Mouse (Mus musculus): ENCODE measurements around the gene Borcs7. TPM values are rescaled to one million over a fixed set of nuclear protein-coding genes. Genes with fewer than 3 reads are reported as not detected.
A peak's percentile ranks its signal among the peaks of the same experiment; 100 is the strongest.

The Borcs7 gene
- 13.4 and 15.3 TPM in 2 replicates for polyA plus RNA-seq (2014; fragmentation: Nextera tagmentation; extraction: Ambion mirVana)

DNA sequence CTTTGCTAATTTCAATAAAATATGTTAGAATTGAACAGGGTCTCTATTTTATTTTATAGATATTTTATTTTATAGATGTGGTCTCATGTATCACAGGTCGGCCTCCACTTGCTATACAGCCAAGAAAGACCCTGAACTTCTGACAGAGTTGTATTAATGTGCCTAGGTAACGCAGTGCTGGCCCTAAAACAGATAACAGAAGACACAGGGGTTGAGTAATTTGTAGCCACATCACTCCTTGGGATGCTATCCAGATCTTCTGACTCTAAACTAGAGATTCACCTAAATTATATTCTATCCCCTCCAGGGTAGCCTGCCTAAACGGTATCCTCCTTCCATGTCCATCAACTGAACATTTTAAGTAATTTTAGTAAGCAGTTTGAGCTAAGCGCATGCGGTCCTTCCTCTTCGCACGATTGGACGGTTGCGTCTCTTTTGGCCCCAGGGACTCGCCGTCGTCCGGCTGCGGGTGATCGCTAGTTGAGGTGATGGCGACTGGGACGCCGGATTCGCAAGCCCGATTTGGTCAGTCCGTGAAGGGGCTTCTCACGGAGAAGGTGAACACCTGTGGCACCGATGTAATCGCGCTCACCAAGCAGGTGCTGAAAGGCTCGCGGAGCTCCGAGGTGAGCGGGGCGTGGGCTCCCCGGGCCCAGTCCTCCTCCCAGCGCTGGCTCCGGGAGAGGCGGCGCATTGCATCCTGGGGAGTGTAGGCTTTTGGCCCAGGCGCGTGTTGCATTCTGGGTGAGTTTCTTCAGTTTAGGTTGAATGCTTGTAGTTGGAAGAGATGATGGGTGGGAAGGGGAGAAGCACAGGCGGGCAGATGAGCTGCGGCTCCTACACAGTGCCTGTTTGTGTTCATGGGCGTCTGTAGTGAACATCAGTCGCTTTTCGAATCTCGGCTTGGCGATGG, at the start of gene Borcs7:
Gene Borcs7 (plus strand): TSS at position 447 of the 913 bp plus-strand sequence.
- H3K27ac ChIP-seq (replicated peaks; ENCODE audit: low read depth, low read length) = no peak within 1 kb of the TSS
- peak within 1 kb of the TSS; percentile 42 for H3K4me2 ChIP-seq (ENCODE audit: low read depth, low read length)
- ATAC-seq (replicated peaks; ENCODE audit: insufficient number of reproducible peaks, low FRiP score, low TSS enrichment, low read depth) = peak; percentile 93
- no peaks in the 10 kb centered on the region for H3K36me3 ChIP-seq (replicated peaks; ENCODE audit: control insufficient read depth, insufficient read depth, low read depth, low read length)
- H3K4me3 ChIP-seq (ENCODE audit: low read depth, low read length) = peak within 1 kb of the TSS; percentile 56
- 3% methylated on average over 44 of the region's 44 CpGs for WGBS
- H3K4me1 ChIP-seq (ENCODE audit: control insufficient read depth, insufficient read depth, low read length) = no peaks in the 10 kb centered on the region
- DNase-seq (ENCODE audit: low spot score) = peak; percentile 92
- no peaks in the 10 kb centered on the region for H3K9me3 ChIP-seq (replicated peaks; ENCODE audit: control insufficient read depth, low read length)
- no peaks in the 10 kb centered on the region for H3K27me3 ChIP-seq (ENCODE audit: control insufficient read depth, insufficient read depth, low read length)
- peak within 1 kb of the TSS; percentile 75 for H3K9ac ChIP-seq (replicated peaks; ENCODE audit: low read length)

- no peaks in the 10 kb centered on the region for H3K27me3 ChIP-seq (ENCODE audit: control insufficient read depth, insufficient read depth, low read length)
- H3K4me1 ChIP-seq (ENCODE audit: control insufficient read depth, insufficient read depth, low read length) = peaks cover 24% of the 10 kb centered on the region
- H3K27ac ChIP-seq (replicated peaks; ENCODE audit: low read depth, low read length) = no peak overlapping the region
- DNase-seq (ENCODE audit: low spot score) (no peak), ATAC-seq (replicated peaks; ENCODE audit: insufficient number of reproducible peaks, low FRiP score, low TSS enrichment, low read depth) (no peak)
- 89% methylated on average over 8 of the region's 8 CpGs for WGBS
- H3K36me3 ChIP-seq (replicated peaks; ENCODE audit: control insufficient read depth, insufficient read depth, low read depth, low read length) = no peaks in the 10 kb centered on the region; the same call in 1 of the 2 replicates
- no peaks in the 10 kb centered on the region for H3K9me3 ChIP-seq (replicated peaks; ENCODE audit: control insufficient read depth, low read length)
- no peak overlapping the region for H3K9ac ChIP-seq (replicated peaks; ENCODE audit: low read length)
- H3K4me3 ChIP-seq (ENCODE audit: low read depth, low read length) = no peak overlapping the region
- H3K4me2 ChIP-seq (ENCODE audit: low read depth, low read length) = no peak overlapping the region
These were observed 48.9 kb upstream of the Borcs7 start for GRCm38 (mm10) chr19:46640780-46641179.

- H3K4me1 ChIP-seq (ENCODE audit: control insufficient read depth, insufficient read depth, low read length) = peaks cover 26% of the 10 kb centered on the region
- no peak overlapping the region for H3K4me3 ChIP-seq (ENCODE audit: low read depth, low read length)
These were observed 48.2 kb upstream of the Borcs7 start for GRCm38 (mm10) chr19:46641420-46642085.

GRCm38 (mm10) chr19:46642136-46642753, 47.5 kb upstream of the Borcs7 start:
- 70% methylated on average over 22 of the region's 22 CpGs for WGBS
- H3K27ac ChIP-seq (replicated peaks; ENCODE audit: low read depth, low read length) = peak overlapping the region; percentile 5; the same call in 1 of the 2 replicates
- H3K36me3 ChIP-seq (replicated peaks; ENCODE audit: control insufficient read depth, insufficient read depth, low read depth, low read length) = no peaks in the 10 kb centered on the region; the same call in 1 of the 2 replicates
- H3K9ac ChIP-seq (replicated peaks; ENCODE audit: low read length) = no peak overlapping the region
- no peak for DNase-seq (ENCODE audit: low spot score)
- H3K4me2 ChIP-seq (ENCODE audit: low read depth, low read length) = no peak overlapping the region
- no peaks in the 10 kb centered on the region for H3K9me3 ChIP-seq (replicated peaks; ENCODE audit: control insufficient read depth, low read length)
- H3K4me1 ChIP-seq (ENCODE audit: control insufficient read depth, insufficient read depth, low read length) = peaks cover 30% of the 10 kb centered on the region
- H3K4me3 ChIP-seq (ENCODE audit: low read depth, low read length) = no peak overlapping the region
- H3K27me3 ChIP-seq (ENCODE audit: control insufficient read depth, insufficient read depth, low read length) = no peaks in the 10 kb centered on the region
- ATAC-seq (replicated peaks; ENCODE audit: insufficient number of reproducible peaks, low FRiP score, low TSS enrichment, low read depth) = no peak

More at GRCm38 (mm10) chr19:46641420-46642085, 48.2 kb upstream of the Borcs7 start:
- 63% methylated on average over 19 of the region's 19 CpGs for WGBS
- Histone ChIP-seq H3K9me3 (replicated peaks; ENCODE audit: control insufficient read depth, low read length) (no peaks in the 10 kb centered on the region), H3K36me3 (replicated peaks; ENCODE audit: control insufficient read depth, insufficient read depth, low read depth, low read length) (no peaks in the 10 kb centered on the region; the same call in 1 of the 2 replicates), H3K27ac (replicated peaks; ENCODE audit: low read depth, low read length) (peak overlapping the region; percentile 32; the same call in 1 of the 2 replicates), H3K27me3 (ENCODE audit: control insufficient read depth, insufficient read depth, low read length) (no peaks in the 10 kb centered on the region), H3K9ac (replicated peaks; ENCODE audit: low read length) (no peak overlapping the region; the same call in 1 of the 2 replicates), H3K4me2 (ENCODE audit: low read depth, low read length) (no peak overlapping the region; the same call in 1 of the 2 replicates)
- DNase-seq (ENCODE audit: low spot score) (no peak), ATAC-seq (replicated peaks; ENCODE audit: insufficient number of reproducible peaks, low FRiP score, low TSS enrichment, low read depth) (no peak)

- H3K4me2 ChIP-seq (ENCODE audit: low read depth, low read length) = no peak overlapping the region
- ATAC-seq (replicated peaks; ENCODE audit: insufficient number of reproducible peaks, low FRiP score, low TSS enrichment, low read depth) (no peak), DNase-seq (ENCODE audit: low spot score) (no peak)
- H3K9me3 ChIP-seq (replicated peaks; ENCODE audit: control insufficient read depth, low read length) = no peaks in the 10 kb centered on the region
- no peak overlapping the region for H3K27ac ChIP-seq (replicated peaks; ENCODE audit: low read depth, low read length)
- 84% methylated on average over 5 of the region's 5 CpGs for WGBS
- no peaks in the 10 kb centered on the region; the same call in 1 of the 2 replicates for H3K36me3 ChIP-seq (replicated peaks; ENCODE audit: control insufficient read depth, insufficient read depth, low read depth, low read length)
- H3K27me3 ChIP-seq (ENCODE audit: control insufficient read depth, insufficient read depth, low read length) = no peaks in the 10 kb centered on the region
- H3K4me1 ChIP-seq (ENCODE audit: control insufficient read depth, insufficient read depth, low read length) = peaks cover 30% of the 10 kb centered on the region
- H3K9ac ChIP-seq (replicated peaks; ENCODE audit: low read length) = no peak overlapping the region
- H3K4me3 ChIP-seq (ENCODE audit: low read depth, low read length) = no peak overlapping the region
These were observed 46.5 kb upstream of the Borcs7 start for GRCm38 (mm10) chr19:46643236-46643635.

- no peaks in the 10 kb centered on the region for H3K27me3 ChIP-seq (ENCODE audit: control insufficient read depth, insufficient read depth, low read length)
- H3K9me3 ChIP-seq (replicated peaks; ENCODE audit: control insufficient read depth, low read length) = no peaks in the 10 kb centered on the region
- H3K4me2 ChIP-seq (ENCODE audit: low read depth, low read length) = no peak overlapping the region
- 71% methylated on average over 10 of the region's 10 CpGs for WGBS
- DNase-seq (ENCODE audit: low spot score) (no peak), ATAC-seq (replicated peaks; ENCODE audit: insufficient number of reproducible peaks, low FRiP score, low TSS enrichment, low read depth) (no peak)
- peaks cover 30% of the 10 kb centered on the region for H3K4me1 ChIP-seq (ENCODE audit: control insufficient read depth, insufficient read depth, low read length)
- no peaks in the 10 kb centered on the region; the same call in 1 of the 2 replicates for H3K36me3 ChIP-seq (replicated peaks; ENCODE audit: control insufficient read depth, insufficient read depth, low read depth, low read length)
- peak overlapping the region; percentile 53; the same call in 1 of the 2 replicates for H3K27ac ChIP-seq (replicated peaks; ENCODE audit: low read depth, low read length)
- H3K9ac ChIP-seq (replicated peaks; ENCODE audit: low read length) = no peak overlapping the region
- no peak overlapping the region for H3K4me3 ChIP-seq (ENCODE audit: low read depth, low read length)
These were observed 45.3 kb upstream of the Borcs7 start for GRCm38 (mm10) chr19:46644343-46644792.

DNA sequence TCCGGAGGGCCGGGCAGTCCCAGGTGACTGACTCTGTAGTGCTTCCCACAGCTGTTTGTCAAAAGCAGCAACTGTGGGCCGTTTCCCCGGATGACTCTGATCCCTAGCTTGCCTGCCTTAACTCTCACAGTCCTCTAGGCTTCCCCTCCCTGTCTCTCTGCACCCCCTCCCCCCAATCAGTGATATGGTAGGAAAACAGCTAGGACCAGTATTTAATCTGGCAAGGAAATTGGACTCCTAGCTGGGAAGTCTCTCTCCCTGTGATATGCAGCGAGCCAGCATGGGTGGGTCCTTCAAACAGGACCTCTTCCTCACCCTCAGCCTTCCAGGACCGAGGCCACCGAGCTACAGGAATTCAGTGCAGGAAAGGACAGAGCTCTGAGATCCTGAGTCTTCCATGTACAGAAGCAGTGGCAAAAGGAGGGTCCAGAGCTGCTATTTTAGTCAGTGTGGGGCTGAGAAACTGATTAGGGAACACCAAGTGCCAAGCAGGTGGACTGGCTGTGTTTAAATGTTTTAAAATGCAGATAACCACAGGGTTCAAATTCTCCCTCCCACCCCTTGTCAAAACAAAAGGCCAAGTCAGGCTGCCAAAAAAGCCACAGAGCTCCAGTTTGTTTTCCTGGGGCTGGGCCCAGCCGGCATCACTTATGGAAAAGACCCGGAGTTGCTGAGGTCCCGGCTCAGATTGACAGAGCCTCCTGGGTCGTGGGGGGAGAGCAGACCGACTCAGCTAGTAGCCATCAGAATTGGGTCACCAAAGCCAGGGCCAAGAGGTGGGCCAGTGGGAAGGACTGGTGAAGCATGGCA, 44.7 kb upstream of the Borcs7 start:
- Histone ChIP-seq H3K4me2 (ENCODE audit: low read depth, low read length) (no peak overlapping the region), H3K9me3 (replicated peaks; ENCODE audit: control insufficient read depth, low read length) (no peaks in the 10 kb centered on the region), H3K4me3 (ENCODE audit: low read depth, low read length) (no peak overlapping the region), H3K9ac (replicated peaks; ENCODE audit: low read length) (no peak overlapping the region), H3K4me1 (ENCODE audit: control insufficient read depth, insufficient read depth, low read length) (peaks cover 30% of the 10 kb centered on the region), H3K27ac (replicated peaks; ENCODE audit: low read depth, low read length) (peak overlapping the region; percentile 53; the same call in 1 of the 2 replicates), H3K27me3 (ENCODE audit: control insufficient read depth, insufficient read depth, low read length) (no peaks in the 10 kb centered on the region), H3K36me3 (replicated peaks; ENCODE audit: control insufficient read depth, insufficient read depth, low read depth, low read length) (no peaks in the 10 kb centered on the region; the same call in 1 of the 2 replicates)
- DNase-seq (ENCODE audit: low spot score) (peak; percentile 57), ATAC-seq (replicated peaks; ENCODE audit: insufficient number of reproducible peaks, low FRiP score, low TSS enrichment, low read depth) (no peak)
- 23% methylated on average over 12 of the region's 12 CpGs for WGBS

All from embryonic facial prominence, embryonic 11.5 days (tissue).